Mouse (Mus musculus) heart, postnatal 0 days (tissue): ENCODE measurements around the gene Xxylt1.

Experiments used
- CTCF ChIP-seq: IDR thresholded peaks from 2 replicates; pipeline ENCODE4 v1.5.1; 2016; ENCODE audit warnings: antibody characterized with exemption, control low read depth, low read depth
- EP300 ChIP-seq: IDR thresholded peaks from 2 replicates; pipeline ENCODE4 v1.6.1; 2016; ENCODE audit warnings: antibody characterized with exemption, low read depth

GRCm38 (mm10) chr16:31007582-31007981 lies 73.7 kb downstream of the Xxylt1 start:
- TF ChIP-seq CTCF (no peak), EP300 (no peak)
